Mouse (Mus musculus): ENCODE results near the gene Ap2a2. TPM values are rescaled to one million over a fixed set of nuclear protein-coding genes. Genes with fewer than 3 reads are reported as not detected.
A peak's percentile ranks its signal among the peaks of the same experiment; 100 is the strongest.
"Not testable (repeated sequence)": the region's sequence is repeated elsewhere in the genome, so short reads cannot be mapped to it uniquely, and the experiment has no call there.

The Ap2a2 gene
- polyA plus RNA-seq, 1 experiment from 2014 or later: 33.8 TPM

DNA sequence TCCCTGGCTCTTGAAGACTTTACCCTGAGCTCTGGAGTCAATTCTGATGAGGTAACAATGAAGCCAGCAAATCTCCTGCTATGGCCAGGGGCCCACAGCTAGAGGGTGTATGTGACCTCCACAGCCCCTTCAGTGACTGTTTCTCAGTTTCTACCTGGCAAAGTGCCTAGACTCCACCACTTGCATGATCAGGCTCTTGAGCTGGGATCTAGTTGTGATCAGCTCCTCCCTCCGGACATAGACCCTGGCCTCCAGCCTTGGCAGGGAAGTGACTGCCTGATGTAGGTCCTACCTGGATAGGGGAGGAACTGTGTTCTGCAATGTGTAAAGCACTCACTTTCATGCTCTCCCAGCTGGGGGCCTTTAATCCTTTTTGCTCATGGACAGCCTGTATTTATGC, 98.4 kb downstream of the Ap2a2 start:
- Histone ChIP-seq H3K36me3 (replicated peaks; ENCODE audit: insufficient read depth, low read length) (no peaks in the 10 kb centered on the region), H3K4me3 (ENCODE audit: low read depth, low read length) (no peak overlapping the region), H3K9me3 (ENCODE audit: low read length) (no peaks in the 10 kb centered on the region), H3K9ac (replicated peaks) (no peak overlapping the region), H3K27ac (ENCODE audit: low read depth) (no peak overlapping the region), H3K27me3 (ENCODE audit: insufficient read depth, low read length) (no peaks in the 10 kb centered on the region), H3K4me2 (ENCODE audit: low read depth, low read length) (no peak overlapping the region), H3K4me1 (ENCODE audit: insufficient read depth) (peaks cover 15% of the 10 kb centered on the region)
- ATAC-seq: no peak
- TF ChIP-seq EP300 (IDR thresholded peaks at IDR 0.05; ENCODE audit: low read depth) (no peak), CTCF (IDR thresholded peaks at IDR 0.05; ENCODE audit: low read depth) (no peak)
- 95% methylated on average over 1 of the region's 1 CpGs for WGBS (ENCODE audit: insufficient replicate concordance)
- no peak for DNase-seq

GRCm38 (mm10) chr7:141661481-141661880, 99.5 kb downstream of the Ap2a2 start:
- TF ChIP-seq EP300 (IDR thresholded peaks at IDR 0.05; ENCODE audit: low read depth) (no peak), CTCF (IDR thresholded peaks at IDR 0.05; ENCODE audit: low read depth) (no peak)
- Histone ChIP-seq H3K27ac (ENCODE audit: low read depth) (no peak overlapping the region), H3K9me3 (ENCODE audit: low read length) (no peaks in the 10 kb centered on the region), H3K36me3 (replicated peaks; ENCODE audit: insufficient read depth, low read length) (no peaks in the 10 kb centered on the region), H3K4me3 (ENCODE audit: low read depth, low read length) (no peak overlapping the region), H3K27me3 (ENCODE audit: insufficient read depth, low read length) (no peaks in the 10 kb centered on the region), H3K4me1 (ENCODE audit: insufficient read depth) (peaks cover 11% of the 10 kb centered on the region), H3K4me2 (ENCODE audit: low read depth, low read length) (no peak overlapping the region), H3K9ac (replicated peaks) (no peak overlapping the region)
- 61% methylated on average over 3 of the region's 3 CpGs for WGBS (ENCODE audit: insufficient replicate concordance)
- no peak for DNase-seq
- no peak for ATAC-seq

GRCm38 (mm10) chr7:141662223-141662622, 100.2 kb downstream of the Ap2a2 start:
- 58% methylated on average over 5 of the region's 5 CpGs for WGBS (ENCODE audit: insufficient replicate concordance)
- H3K36me3 ChIP-seq (replicated peaks; ENCODE audit: insufficient read depth, low read length): no peaks in the 10 kb centered on the region
- H3K27me3 ChIP-seq (ENCODE audit: insufficient read depth, low read length): no peaks in the 10 kb centered on the region
- TF ChIP-seq EP300 (IDR thresholded peaks at IDR 0.05; ENCODE audit: low read depth): no peak
- TF ChIP-seq CTCF (IDR thresholded peaks at IDR 0.05; ENCODE audit: low read depth): no peak
- DNase-seq (no peak), ATAC-seq (no peak)
- H3K4me2 ChIP-seq (ENCODE audit: low read depth, low read length): no peak overlapping the region
- H3K4me3 ChIP-seq (ENCODE audit: low read depth, low read length): no peak overlapping the region
- H3K9ac ChIP-seq (replicated peaks): no peak overlapping the region
- no peaks in the 10 kb centered on the region for H3K9me3 ChIP-seq (ENCODE audit: low read length)
- H3K27ac ChIP-seq (ENCODE audit: low read depth): no peak overlapping the region
- peaks cover 11% of the 10 kb centered on the region for H3K4me1 ChIP-seq (ENCODE audit: insufficient read depth)

GRCm38 (mm10) chr7:141666190-141666589, 104.2 kb downstream of the Ap2a2 start:
- ATAC-seq: no peak
- Histone ChIP-seq H3K9me3 (ENCODE audit: low read length) (no peaks in the 10 kb centered on the region), H3K27me3 (ENCODE audit: insufficient read depth, low read length) (no peaks in the 10 kb centered on the region), H3K27ac (ENCODE audit: low read depth) (no peak overlapping the region), H3K36me3 (replicated peaks; ENCODE audit: insufficient read depth, low read length) (no peaks in the 10 kb centered on the region), H3K4me1 (ENCODE audit: insufficient read depth) (no peaks in the 10 kb centered on the region; the same call in 1 of the 2 replicates), H3K4me3 (ENCODE audit: low read depth, low read length) (no peak overlapping the region), H3K9ac (replicated peaks) (no peak overlapping the region), H3K4me2 (ENCODE audit: low read depth, low read length) (no peak overlapping the region)
- 20% methylated on average over 4 of the region's 4 CpGs for WGBS (ENCODE audit: insufficient replicate concordance)
- peak; percentile 68 for DNase-seq
- TF ChIP-seq EP300 (IDR thresholded peaks at IDR 0.05; ENCODE audit: low read depth): no peak
- TF ChIP-seq CTCF (IDR thresholded peaks at IDR 0.05; ENCODE audit: low read depth): peak; percentile 86

GRCm38 (mm10) chr7:141669097-141669496, 107.1 kb downstream of the Ap2a2 start:
- H3K9ac ChIP-seq (replicated peaks); H3K27ac ChIP-seq (ENCODE audit: low read depth); H3K4me2 ChIP-seq (ENCODE audit: low read depth, low read length); ATAC-seq; H3K9me3 ChIP-seq (ENCODE audit: low read length); H3K27me3 ChIP-seq (ENCODE audit: insufficient read depth, low read length); H3K4me1 ChIP-seq (ENCODE audit: insufficient read depth); H3K4me3 ChIP-seq (ENCODE audit: low read depth, low read length); DNase-seq; H3K36me3 ChIP-seq (replicated peaks; ENCODE audit: insufficient read depth, low read length): not testable (repeated sequence)
- WGBS (ENCODE audit: insufficient replicate concordance): 66% methylated on average over 3 of the region's 3 CpGs

GRCm38 (mm10) chr7:141670999-141671398, 109.0 kb downstream of the Ap2a2 start:
- 63% methylated on average over 4 of the region's 4 CpGs for WGBS (ENCODE audit: insufficient replicate concordance)
- DNase-seq (peak; percentile 67), ATAC-seq (peak; percentile 58)
- Histone ChIP-seq H3K4me3 (ENCODE audit: low read depth, low read length) (no peak overlapping the region), H3K36me3 (replicated peaks; ENCODE audit: insufficient read depth, low read length) (no peaks in the 10 kb centered on the region), H3K9me3 (ENCODE audit: low read length) (no peaks in the 10 kb centered on the region), H3K4me2 (ENCODE audit: low read depth, low read length) (no peak overlapping the region), H3K27ac (ENCODE audit: low read depth) (no peak overlapping the region), H3K4me1 (ENCODE audit: insufficient read depth) (no peaks in the 10 kb centered on the region), H3K9ac (replicated peaks) (no peak overlapping the region), H3K27me3 (ENCODE audit: insufficient read depth, low read length) (no peaks in the 10 kb centered on the region)
- TF ChIP-seq EP300 (IDR thresholded peaks at IDR 0.05; ENCODE audit: low read depth) (no peak), CTCF (IDR thresholded peaks at IDR 0.05; ENCODE audit: low read depth) (peak; percentile 81)

Measured in liver, postnatal 0 days (tissue).